Mouse (Mus musculus) thymus, adult 2 months (tissue): ENCODE measurements at regions not wholly inside any gene's neighbourhood (a gene's known extent, or its start where the extent isn't known, plus 50 kb on each side); places are given as distances from the start of the nearest gene placed in this dataset.

Experiments
- DNase-seq: peaks from one replicate; pipeline ENCODE4 v3.0.0; 2021
- H3K27ac ChIP-seq: fragments of 200-500 bp; 2 replicates; pipeline ENCODE4 v1.5.1; 2012; ENCODE audit warnings: low read length, control low read depth; ENCODE audit not compliant: control insufficient read depth, insufficient read depth
- H3K27me3 ChIP-seq: fragments of 200-500 bp; 2 replicates; pipeline ENCODE4 v1.6.1; 2012; ENCODE audit warnings: mild to moderate bottlenecking, low read length, moderate library complexity, mixed read lengths; ENCODE audit not compliant: control insufficient read depth, insufficient read depth
- H3K36me3 ChIP-seq: fragments of 200-500 bp; 2 replicates; pipeline ENCODE4 v1.6.1; 2012; ENCODE audit warnings: mild to moderate bottlenecking, low read length, moderate library complexity; ENCODE audit not compliant: control insufficient read depth, insufficient read depth
- H3K4me1 ChIP-seq: fragments of 200-500 bp; replicated peaks from 2 replicates; pipeline ENCODE4 v1.6.1; 2012; ENCODE audit warnings: low read length; ENCODE audit not compliant: control insufficient read depth, insufficient read depth
- H3K4me3 ChIP-seq: fragments of 200-500 bp; 2 replicates; pipeline ENCODE4 v1.5.1; 2012; ENCODE audit warnings: mild to moderate bottlenecking, low read length, control low read depth, moderate library complexity; ENCODE audit not compliant: control insufficient read depth, insufficient read depth
- CTCF ChIP-seq: fragments of 200-500 bp; IDR thresholded peaks from 2 replicates; pipeline ENCODE4 v1.5.1; 2012; ENCODE audit warnings: mild to moderate bottlenecking, control low read depth, low read length, moderate library complexity, borderline replicate concordance; ENCODE audit not compliant: control insufficient read depth, poor library complexity, insufficient read depth; ENCODE audit errors: extremely low read depth
- POLR2A ChIP-seq: fragments of 200-500 bp; IDR thresholded peaks from 2 replicates; pipeline ENCODE4 v1.6.1; 2012; ENCODE audit warnings: mild to moderate bottlenecking, low read length, control low read depth, moderate library complexity; ENCODE audit not compliant: control insufficient read depth, poor library complexity, insufficient read depth; ENCODE audit errors: extremely low read depth
- WGBS: fragments of 180-500 bp; shearing (Covaris S2); methylation state at CpG from one replicate; pipeline ENCODE4 v1.1.7; 2018; 5-methylcytosine and 5-hydroxymethylcytosine counted together

- H3K27me3 ChIP-seq = no peaks in the 10 kb centered on the region
- DNase-seq = no peak
- H3K4me1 ChIP-seq = no peaks in the 10 kb centered on the region
- no peak overlapping the region for H3K27ac ChIP-seq
- TF ChIP-seq CTCF (no peak), POLR2A (no peak)
- WGBS = 92% methylated on average over 2 of the region's 2 CpGs
- no peak overlapping the region for H3K4me3 ChIP-seq
- no peaks in the 10 kb centered on the region for H3K36me3 ChIP-seq
These were observed 316.4 kb downstream of the Efnb2 start for GRCm38 (mm10) chr8:8344661-8345060.

- H3K27me3 ChIP-seq = no peaks in the 10 kb centered on the region
- peak overlapping the region; percentile 11 for H3K4me3 ChIP-seq
- H3K36me3 ChIP-seq = no peaks in the 10 kb centered on the region
- peaks cover 11% of the 10 kb centered on the region for H3K4me1 ChIP-seq
- TF ChIP-seq CTCF = no peak
- TF ChIP-seq POLR2A = no peak
- WGBS = 50% methylated on average over 19 of the region's 19 CpGs
- peak; percentile 3 for DNase-seq
- H3K27ac ChIP-seq = peak overlapping the region; percentile 27; the same call in 1 of the 2 replicates
These were observed 325.6 kb downstream of the Efnb2 start for GRCm38 (mm10) chr8:8335256-8335972.

GRCm38 (mm10) chr8:8334515-8334914 is 326.5 kb downstream of the Efnb2 start:
- no peaks in the 10 kb centered on the region for H3K27me3 ChIP-seq
- no peaks in the 10 kb centered on the region for H3K36me3 ChIP-seq
- peak overlapping the region; percentile 39 for H3K4me3 ChIP-seq
- H3K27ac ChIP-seq = peak overlapping the region; percentile 64; the same call in 1 of the 2 replicates
- WGBS = 19% methylated on average over 7 of the region's 7 CpGs
- peaks cover 11% of the 10 kb centered on the region for H3K4me1 ChIP-seq
- DNase-seq = peak; percentile 15
- TF ChIP-seq CTCF = no peak
- no peak for TF ChIP-seq POLR2A

GRCm38 (mm10) chr8:8331249-8331648 is 329.8 kb downstream of the Efnb2 start:
- WGBS = 92% methylated on average over 7 of the region's 7 CpGs
- peaks cover 11% of the 10 kb centered on the region for H3K4me1 ChIP-seq
- H3K36me3 ChIP-seq = no peaks in the 10 kb centered on the region
- H3K27me3 ChIP-seq = no peaks in the 10 kb centered on the region
- H3K27ac ChIP-seq = no peak overlapping the region
- DNase-seq = no peak
- no peak overlapping the region for H3K4me3 ChIP-seq
- TF ChIP-seq POLR2A (no peak), CTCF (no peak)

GRCm38 (mm10) chr8:8328010-8328666 is 332.9 kb downstream of the Efnb2 start:
- WGBS = 79% methylated on average over 7 of the region's 7 CpGs
- no peak overlapping the region for H3K4me3 ChIP-seq
- no peak overlapping the region for H3K27ac ChIP-seq
- TF ChIP-seq CTCF = no peak
- no peak for TF ChIP-seq POLR2A
- no peak for DNase-seq
- H3K27me3 ChIP-seq = no peaks in the 10 kb centered on the region
- no peaks in the 10 kb centered on the region for H3K36me3 ChIP-seq
- no peaks in the 10 kb centered on the region for H3K4me1 ChIP-seq

GRCm38 (mm10) chr8:8326066-8326834 is 334.8 kb downstream of the Efnb2 start:
- no peak for TF ChIP-seq CTCF
- no peak for TF ChIP-seq POLR2A
- no peaks in the 10 kb centered on the region for H3K36me3 ChIP-seq
- H3K4me1 ChIP-seq = no peaks in the 10 kb centered on the region
- no peak overlapping the region for H3K4me3 ChIP-seq
- no peaks in the 10 kb centered on the region for H3K27me3 ChIP-seq
- DNase-seq = no peak
- whole genome bisulfite sequencing = 79% methylated on average over 16 of the region's 16 CpGs
- no peak overlapping the region for H3K27ac ChIP-seq
